Mouse (Mus musculus) midbrain, embryonic 15.5 days (tissue): ENCODE measurements at regions not wholly inside any gene's neighbourhood (a gene's known extent, or its start where the extent isn't known, plus 50 kb on each side); places are given as distances from the start of the nearest gene placed in this dataset.
A peak's percentile ranks its signal among the peaks of the same experiment; 100 is the strongest.

Experiments used
- ATAC-seq: fragments of 200-750 bp; cut with Nextera tagmentation; replicated peaks from 2 replicates; pipeline ENCODE4 v1.8.0; 2017; ENCODE audit warnings: moderate TSS enrichment
- H3K27ac ChIP-seq: fragments of 300-500 bp; sonication (generic); 2 replicates; pipeline ENCODE4 v1.5.1; 2015; ENCODE audit warnings: mild to moderate bottlenecking, inconsistent platforms
- H3K27me3 ChIP-seq: fragments of 300-500 bp; sonication (generic); replicated peaks from 2 replicates; pipeline ENCODE4 v1.6.1; 2015; ENCODE audit warnings: inconsistent platforms
- H3K36me3 ChIP-seq: fragments of 300-500 bp; sonication (generic); replicated peaks from 2 replicates; pipeline ENCODE4 v1.6.1; 2015; ENCODE audit warnings: inconsistent platforms
- H3K4me1 ChIP-seq: fragments of 300-500 bp; sonication (generic); 2 replicates; pipeline ENCODE4 v1.6.1; 2015; ENCODE audit warnings: inconsistent platforms
- H3K4me2 ChIP-seq: fragments of 300-500 bp; sonication (generic); 2 replicates; pipeline ENCODE4 v1.6.1; 2015; ENCODE audit warnings: inconsistent platforms, mild to moderate bottlenecking, moderate library complexity
- H3K4me3 ChIP-seq: fragments of 300-500 bp; sonication (generic); 2 replicates; pipeline ENCODE4 v1.5.1; 2015; ENCODE audit warnings: mild to moderate bottlenecking, inconsistent platforms
- H3K9ac ChIP-seq: fragments of 300-500 bp; sonication (generic); 2 replicates; pipeline ENCODE4 v1.6.1; 2015; ENCODE audit warnings: mild to moderate bottlenecking, inconsistent platforms
- H3K9me3 ChIP-seq: fragments of 300-500 bp; sonication (generic); 2 replicates; pipeline ENCODE4 v1.6.1; 2016; ENCODE audit warnings: inconsistent platforms
- WGBS: fragments of 180-500 bp; shearing (Covaris S2); methylation state at CpG from one replicate; pipeline ENCODE4 v1.1.7; 2015; ENCODE audit warnings: mixed read lengths; 5-methylcytosine and 5-hydroxymethylcytosine counted together

DNA sequence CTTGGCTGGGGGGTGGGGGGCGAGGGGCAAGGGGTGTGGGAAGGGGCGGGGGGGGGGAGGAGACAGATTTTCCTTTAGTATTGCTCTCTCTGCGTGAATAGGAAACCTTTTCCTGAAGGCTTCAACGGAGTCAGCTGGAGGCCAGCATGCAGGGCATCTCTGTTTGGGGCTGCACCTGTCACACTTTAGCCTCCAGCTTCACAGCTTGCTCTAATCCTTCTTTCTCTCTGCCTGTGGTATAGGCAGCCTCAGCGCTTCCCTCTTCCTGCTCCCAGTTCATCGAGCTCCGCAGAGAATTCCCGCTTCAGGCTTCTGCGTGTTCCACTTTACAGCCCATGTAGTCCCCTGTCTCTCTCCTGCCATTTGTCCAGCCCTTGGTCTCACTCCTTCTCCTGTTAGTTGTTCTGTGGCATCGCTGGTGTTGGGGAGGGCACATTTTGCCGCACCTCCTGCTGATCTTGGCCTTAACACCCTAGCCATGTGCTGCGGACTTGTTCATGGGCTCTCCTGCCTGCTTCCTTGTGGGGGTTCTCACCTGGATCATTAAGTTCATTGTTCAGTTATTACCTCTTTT lies 51.7 kb upstream of the Jph4 start:
- H3K4me2 ChIP-seq, result no peak overlapping the region
- H3K36me3 ChIP-seq, result no peaks in the 10 kb centered on the region
- no peaks in the 10 kb centered on the region for H3K9me3 ChIP-seq
- 17% methylated on average over 11 of the region's 12 CpGs for WGBS
- H3K27me3 ChIP-seq, result no peaks in the 10 kb centered on the region
- H3K4me1 ChIP-seq, result peaks cover 5% of the 10 kb centered on the region; the same call in 1 of the 2 replicates
- no peak overlapping the region for H3K27ac ChIP-seq
- 0 out of 2 replicates have a peak, but pooled peaks have one; percentile 27 for ATAC-seq
- H3K4me3 ChIP-seq, result no peak overlapping the region
- H3K9ac ChIP-seq, result no peak overlapping the region

DNA sequence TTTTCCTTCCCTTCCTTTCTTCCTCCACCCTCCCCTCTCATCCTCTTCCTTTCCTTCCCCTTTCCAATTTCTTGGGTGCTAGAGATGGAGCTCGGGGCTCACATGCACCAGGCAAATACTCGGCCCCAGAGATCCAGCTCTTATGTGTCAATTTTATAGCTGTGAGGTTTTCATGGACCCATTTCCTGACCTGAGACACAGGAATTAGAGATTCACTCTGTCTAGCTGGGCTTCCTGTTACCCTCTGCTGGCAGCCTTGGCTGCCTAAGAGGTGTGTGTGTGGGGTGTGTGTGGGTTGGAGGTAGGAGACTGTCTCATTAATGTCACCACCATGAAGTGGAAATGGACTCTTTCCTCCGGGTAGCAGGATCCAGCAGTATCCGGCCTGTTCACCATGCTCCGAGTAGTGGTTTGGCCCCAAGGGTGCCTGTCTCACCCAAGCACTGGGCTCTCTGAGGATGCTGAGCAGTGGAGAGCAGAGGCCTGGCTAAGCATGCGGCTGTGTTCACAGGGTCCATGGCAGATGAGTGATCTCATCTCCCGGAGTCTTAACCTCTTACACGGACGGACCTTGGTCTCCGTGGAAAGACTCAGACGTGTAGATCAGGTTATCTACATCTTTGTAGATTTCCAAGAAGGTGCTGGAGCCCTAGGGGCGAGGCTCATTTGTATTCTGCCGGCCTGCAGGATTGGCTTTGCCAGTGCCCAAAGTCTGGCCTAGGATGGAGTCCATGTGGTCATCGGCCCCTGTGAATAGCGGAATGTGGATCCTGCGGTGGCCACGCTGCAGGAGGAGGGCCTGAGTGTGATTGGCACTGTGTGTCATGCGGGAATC lies 52.5 kb upstream of the Jph4 start:
- H3K4me1 ChIP-seq, result peaks cover 5% of the 10 kb centered on the region; the same call in 1 of the 2 replicates

DNA sequence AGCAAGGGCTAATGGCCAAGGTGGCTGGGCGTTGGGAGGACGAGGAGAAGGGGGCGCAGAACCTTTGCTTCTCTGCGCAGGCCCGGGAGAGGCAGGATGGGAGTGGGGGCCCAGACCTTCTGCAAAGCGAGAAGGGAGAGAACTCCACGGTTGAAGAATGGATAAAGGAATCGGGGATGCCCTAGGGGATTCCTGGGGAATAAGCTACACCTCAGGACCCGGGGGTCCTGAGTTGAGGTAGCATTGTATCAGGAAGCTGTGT lies 52.0 kb upstream of the Dhrs2 start:
- Histone ChIP-seq H3K27me3 (no peaks in the 10 kb centered on the region), H3K4me2 (no peak overlapping the region), H3K4me3 (no peak overlapping the region), H3K36me3 (no peaks in the 10 kb centered on the region), H3K9me3 (no peaks in the 10 kb centered on the region), H3K9ac (no peak overlapping the region), H3K27ac (no peak overlapping the region), H3K4me1 (peaks cover 5% of the 10 kb centered on the region; the same call in 1 of the 2 replicates)
- WGBS, result 94% methylated on average over 9 of the region's 9 CpGs
- no peak for ATAC-seq

More for the DNA sequence above, 52.5 kb upstream of the Jph4 start:
- H3K9me3 ChIP-seq, result no peaks in the 10 kb centered on the region
- H3K4me3 ChIP-seq, result no peak overlapping the region
- ATAC-seq, result no peak
- H3K36me3 ChIP-seq, result no peaks in the 10 kb centered on the region
- 93% methylated on average over 18 of the region's 18 CpGs for WGBS
- no peak overlapping the region for H3K4me2 ChIP-seq
- no peaks in the 10 kb centered on the region for H3K27me3 ChIP-seq
- H3K9ac ChIP-seq, result no peak overlapping the region
- H3K27ac ChIP-seq, result no peak overlapping the region

DNA sequence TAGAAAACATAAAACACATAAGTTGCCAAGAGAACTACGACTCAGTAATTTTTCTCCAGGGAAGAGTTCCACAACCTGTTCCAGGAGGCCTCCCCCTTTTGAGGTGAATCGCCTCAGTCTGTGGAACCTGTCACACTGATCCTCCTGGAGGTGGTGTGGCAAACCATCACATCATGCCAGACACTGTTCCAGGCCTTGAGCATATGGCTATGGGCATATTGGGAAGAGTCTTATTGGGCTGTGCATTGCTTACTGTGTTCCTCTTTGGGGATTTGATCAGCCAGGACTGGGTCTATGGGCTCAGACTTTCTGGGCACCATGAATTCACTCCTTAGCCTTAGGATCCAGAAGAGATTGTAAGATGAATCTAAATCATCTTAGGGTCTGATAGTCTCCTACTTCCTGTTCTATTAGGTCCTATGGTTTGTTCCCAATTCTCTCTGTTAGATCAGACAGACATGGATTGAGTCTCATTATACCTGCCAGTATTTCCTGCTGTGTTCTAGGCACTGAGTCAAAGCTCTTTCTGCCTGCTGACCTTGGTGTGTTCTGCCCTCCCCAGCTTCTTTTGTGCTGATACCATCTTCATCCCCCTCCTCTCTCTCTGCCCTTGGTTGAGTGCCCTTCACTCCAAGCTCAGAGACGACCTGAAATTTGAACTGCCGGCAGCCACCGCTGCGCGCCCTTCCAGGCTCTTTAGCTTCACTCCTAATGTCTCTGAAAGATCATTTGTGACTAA lies 50.3 kb upstream of the Dhrs2 start:
- Histone ChIP-seq H3K36me3 (no peaks in the 10 kb centered on the region), H3K27ac (no peak overlapping the region), H3K4me2 (no peak overlapping the region), H3K9ac (no peak overlapping the region), H3K9me3 (no peaks in the 10 kb centered on the region), H3K27me3 (no peaks in the 10 kb centered on the region), H3K4me1 (peaks cover 5% of the 10 kb centered on the region; the same call in 1 of the 2 replicates), H3K4me3 (no peak overlapping the region)
- ATAC-seq, result no peak
- 84% methylated on average over 7 of the region's 7 CpGs for WGBS
